Mouse (Mus musculus) WW6 (cell line): ENCODE data around the gene Gm10553.
"Not testable (repeated sequence)": the region's sequence is repeated elsewhere in the genome, so short reads cannot be mapped to it uniquely, and the experiment has no call there.

ENCODE experiments used
- DNase-seq: peaks from one replicate; pipeline ENCODE4 v3.0.0-alpha.2; 2013; ENCODE audit warnings: low read depth, low spot score

Gm10553 gene

GRCm38 (mm10) chr1:85099864-85100263, at the start of gene Gm10553:
TSS of gene Gm10553 (plus strand) at chr1:85100164.
- DNase-seq: not testable (repeated sequence)

- DNase-seq: not testable (repeated sequence)
These were observed 28.3 kb upstream of the Gm10553 start for GRCm38 (mm10) chr1:85071690-85072089.

DNA sequence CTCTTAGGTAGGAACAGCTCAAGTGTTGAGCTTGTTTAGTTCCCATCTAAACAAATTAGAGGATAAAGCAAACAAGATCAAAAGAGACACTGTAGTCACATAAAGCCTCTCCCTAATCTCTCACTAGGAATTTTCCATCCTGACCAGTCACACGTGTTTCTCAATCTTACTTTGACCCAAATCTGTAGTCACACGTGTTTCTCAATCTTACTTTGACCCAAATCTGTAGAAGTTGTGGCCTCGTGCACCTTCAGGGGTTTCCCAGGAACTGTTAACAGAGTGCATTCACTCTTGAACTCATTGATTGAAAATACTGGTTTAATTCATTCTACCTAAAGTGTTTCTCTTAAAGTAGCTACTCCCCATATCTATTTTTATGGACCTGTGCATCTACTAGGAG, 26.9 kb upstream of the Gm10553 start:
- DNase-seq: not testable (repeated sequence)

DNA sequence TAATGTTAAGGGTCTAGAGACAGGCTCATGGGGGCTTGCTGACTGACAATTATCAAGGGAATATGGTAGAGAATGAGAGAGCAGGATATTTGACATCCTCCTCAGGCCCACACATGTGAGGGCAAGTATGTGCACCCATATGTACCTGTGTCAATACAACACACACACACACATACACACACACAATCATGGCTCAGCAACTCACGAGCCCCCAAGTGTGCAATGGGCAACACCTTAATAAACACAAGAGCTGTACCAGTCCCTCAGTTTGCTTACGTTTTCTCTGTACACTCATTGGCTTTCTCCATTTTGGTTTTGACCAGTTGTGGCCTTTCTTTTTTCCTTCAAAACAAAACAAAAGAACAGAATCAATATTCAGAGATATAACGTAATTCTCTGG, 15.2 kb upstream of the Gm10553 start:
- not testable (repeated sequence) for DNase-seq

DNA sequence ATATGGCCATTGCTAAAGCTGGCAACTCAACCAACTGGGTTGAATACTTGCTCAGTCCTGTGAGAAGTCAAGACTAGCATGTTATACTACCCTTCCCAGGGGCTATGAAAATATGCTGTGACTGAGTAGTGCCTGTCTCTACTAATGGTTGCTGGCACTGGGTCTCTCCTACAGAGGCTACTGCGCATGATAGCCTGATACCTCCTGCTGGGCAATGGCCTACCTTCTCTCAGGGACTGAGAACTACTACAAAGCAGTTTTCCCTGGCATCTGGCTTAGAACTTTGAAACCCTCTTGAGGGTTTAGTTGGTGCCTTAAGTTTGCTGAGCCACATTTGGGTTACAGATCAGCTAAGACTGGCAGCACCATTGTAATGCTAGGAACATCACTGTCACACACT, 13.8 kb upstream of the Gm10553 start:
- not testable (repeated sequence) for DNase-seq

DNA sequence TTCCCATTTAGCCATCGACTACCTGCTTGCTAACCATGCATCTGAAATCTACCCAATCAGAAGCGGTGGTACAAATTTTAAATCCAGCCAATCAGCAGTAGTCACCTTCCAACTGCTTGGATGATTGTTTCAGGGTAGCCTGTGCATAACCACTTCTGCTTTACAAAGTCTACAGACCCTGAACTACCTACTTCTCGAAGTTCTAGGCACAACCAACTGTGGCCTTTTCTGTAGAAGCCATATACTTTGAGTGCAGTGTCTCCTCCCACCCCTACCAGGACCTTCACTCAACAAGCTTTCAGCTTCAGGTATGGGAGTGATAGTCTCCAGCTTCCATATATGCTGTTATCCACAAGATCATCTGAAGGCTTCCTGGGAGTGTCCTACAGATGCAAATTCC, 7.8 kb upstream of the Gm10553 start:
- not testable (repeated sequence) for DNase-seq

DNA sequence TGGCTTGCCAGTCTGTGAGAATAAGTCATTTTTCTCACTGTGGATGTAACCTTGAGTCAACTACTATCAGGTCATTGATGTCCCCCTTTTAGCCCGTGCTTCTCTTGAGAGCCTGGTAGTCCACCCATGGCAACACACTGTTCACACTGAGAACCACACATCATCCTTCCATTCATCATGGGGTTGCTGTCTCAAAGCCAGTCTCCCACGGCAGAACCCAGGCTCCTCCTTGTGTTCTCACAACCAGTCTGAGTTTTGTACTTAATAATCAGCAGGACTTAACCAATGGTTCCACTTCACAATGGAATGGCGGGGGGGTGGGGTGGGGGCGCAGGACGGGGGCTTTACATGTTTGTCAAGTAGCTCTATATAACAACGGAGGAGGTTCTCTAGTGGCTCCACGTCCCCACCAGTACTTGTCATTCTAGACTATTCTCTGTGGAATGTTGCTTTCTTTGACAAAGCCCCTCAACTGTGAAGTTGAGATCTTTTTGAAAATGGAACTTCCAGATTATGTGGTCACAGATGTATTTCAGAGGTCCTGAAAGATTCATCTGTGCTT, 6.9 kb upstream of the Gm10553 start:
- not testable (repeated sequence) for DNase-seq

- not testable (repeated sequence) for DNase-seq
These were observed 883 bp upstream of the Gm10553 start for GRCm38 (mm10) chr1:85099081-85099480.

- DNase-seq: not testable (repeated sequence)
These were observed 1.8 kb downstream of the Gm10553 start for GRCm38 (mm10) chr1:85101754-85102153.

DNA sequence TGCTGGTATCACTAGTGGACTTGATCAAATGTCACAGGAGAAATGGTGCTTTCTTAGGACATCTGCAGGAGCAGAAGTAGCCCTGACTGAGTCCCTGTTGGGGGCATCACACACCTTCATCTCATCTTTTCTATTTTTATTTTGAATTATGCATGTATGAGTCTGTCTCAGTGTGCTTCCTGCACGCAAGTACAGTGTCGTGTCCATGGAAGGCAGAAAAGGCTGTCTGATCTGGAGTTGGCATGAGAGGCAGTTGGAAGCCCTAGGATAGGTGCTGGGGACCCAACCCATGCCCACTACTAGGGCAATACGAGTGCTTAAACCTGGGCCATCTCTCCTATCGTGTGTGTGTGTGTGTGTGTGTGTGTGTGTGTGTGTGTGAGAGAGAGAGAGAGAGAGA, 5.4 kb downstream of the Gm10553 start:
- DNase-seq: not testable (repeated sequence)

DNA sequence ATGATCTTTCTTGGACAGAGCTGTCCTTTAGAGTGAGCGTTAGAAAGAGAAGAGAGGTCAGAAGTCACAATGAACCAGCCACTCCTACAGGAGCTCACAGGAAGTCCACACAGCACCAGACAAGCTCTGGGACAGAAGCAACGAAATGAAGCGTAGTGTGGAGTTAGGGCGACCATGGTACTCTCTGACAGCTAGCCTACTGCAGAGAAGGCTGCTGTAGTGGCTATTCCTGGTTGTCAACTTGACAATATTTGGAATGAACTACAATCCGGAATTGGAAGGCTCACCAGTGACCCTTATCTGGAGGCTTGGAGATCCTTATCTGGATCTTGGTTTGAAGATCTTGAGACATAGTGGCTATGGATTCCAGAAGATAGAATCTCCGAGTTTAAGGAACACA, 6.0 kb downstream of the Gm10553 start:
- DNase-seq: not testable (repeated sequence)

DNA sequence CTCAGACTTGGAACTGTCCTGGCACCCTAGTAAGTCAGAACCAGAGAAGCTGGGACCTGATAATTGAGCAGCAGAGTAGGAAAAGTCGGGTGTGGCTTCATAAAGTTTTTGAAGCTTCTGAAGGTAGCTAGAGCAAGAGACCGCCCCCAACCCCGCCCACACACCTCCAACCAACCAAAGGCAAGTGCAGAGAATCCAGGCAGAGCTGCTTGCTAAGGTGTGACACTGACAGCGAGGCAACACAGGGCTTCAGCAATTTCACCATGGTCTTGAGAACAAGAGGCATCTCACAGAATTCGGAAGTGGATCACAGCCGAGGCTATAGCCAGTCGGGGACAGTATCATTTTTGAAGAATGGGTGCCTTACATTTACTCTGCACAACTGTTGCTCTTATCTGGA, 9.8 kb downstream of the Gm10553 start, which contains the start of gene A530032D15Rik:
Gene A530032D15Rik, minus strand, starts transcription at position 101 of the 400 bp plus-strand sequence.
- DNase-seq: not testable (repeated sequence)

GRCm38 (mm10) chr1:85110876-85111275, 10.9 kb downstream of the Gm10553 start:
- not testable (repeated sequence) for DNase-seq

DNA sequence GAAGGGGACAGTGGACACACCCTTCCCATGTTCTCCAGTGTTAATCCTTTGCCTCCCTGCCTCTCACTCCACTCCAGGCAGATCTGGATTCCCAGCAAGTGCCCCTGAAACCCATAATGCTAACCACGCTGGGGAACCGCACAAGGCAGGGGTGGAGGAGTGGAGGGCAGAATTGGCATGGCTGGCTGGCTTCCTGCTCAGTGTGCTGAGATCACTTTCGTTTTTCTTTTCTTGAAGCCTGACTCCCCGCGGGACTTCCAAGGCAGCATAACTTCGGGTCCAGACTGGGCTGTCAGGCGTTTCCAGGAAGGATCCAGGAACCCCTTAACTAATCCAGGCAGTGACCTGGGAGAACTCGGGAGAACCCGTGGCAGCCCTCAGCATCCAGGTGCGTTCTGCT, 11.6 kb downstream of the Gm10553 start:
- DNase-seq: not testable (repeated sequence)

DNA sequence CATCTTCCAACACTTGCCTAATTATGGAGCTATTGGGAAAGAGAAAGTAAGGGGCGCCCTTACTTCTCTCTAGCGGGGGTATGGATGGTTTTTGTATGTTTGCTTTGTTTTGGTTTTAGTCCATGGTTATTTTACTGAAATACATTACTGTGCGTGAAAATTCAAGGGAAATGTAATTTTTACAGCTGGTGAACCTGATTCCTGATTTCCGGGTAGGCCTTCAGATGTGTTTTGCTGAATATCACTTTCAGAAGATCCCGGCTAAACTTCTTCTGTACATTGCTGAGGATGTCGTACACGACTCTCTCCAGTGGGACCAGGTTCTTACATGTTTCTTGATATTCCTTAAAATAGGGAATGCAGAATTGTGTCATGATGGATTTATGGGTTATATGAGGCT, 12.3 kb downstream of the Gm10553 start:
- not testable (repeated sequence) for DNase-seq

- not testable (repeated sequence) for DNase-seq
These were observed 12.9 kb downstream of the Gm10553 start for GRCm38 (mm10) chr1:85112889-85113288.

DNA sequence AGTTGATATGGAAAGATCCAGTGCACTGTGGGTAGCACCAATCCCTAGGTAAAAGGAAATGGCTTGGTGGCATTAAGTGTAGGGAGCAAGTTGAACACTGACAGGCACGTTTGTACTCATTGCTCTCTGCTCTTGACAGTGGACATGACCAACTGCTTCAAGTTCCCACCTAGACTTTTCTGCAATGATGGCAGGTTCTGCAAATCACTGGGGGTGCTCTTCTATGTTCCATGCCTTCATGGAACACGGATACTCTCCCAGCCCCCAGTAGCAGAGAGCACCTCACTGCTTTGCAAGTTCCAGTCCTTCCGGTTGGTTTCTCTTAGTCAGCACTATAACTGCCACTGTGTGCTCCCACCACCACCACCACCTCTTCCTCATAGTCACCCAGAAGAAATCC, 14.1 kb downstream of the Gm10553 start:
- not testable (repeated sequence) for DNase-seq

GRCm38 (mm10) chr1:85114666-85115402, 14.9 kb downstream of the Gm10553 start:
- not testable (repeated sequence) for DNase-seq

DNA sequence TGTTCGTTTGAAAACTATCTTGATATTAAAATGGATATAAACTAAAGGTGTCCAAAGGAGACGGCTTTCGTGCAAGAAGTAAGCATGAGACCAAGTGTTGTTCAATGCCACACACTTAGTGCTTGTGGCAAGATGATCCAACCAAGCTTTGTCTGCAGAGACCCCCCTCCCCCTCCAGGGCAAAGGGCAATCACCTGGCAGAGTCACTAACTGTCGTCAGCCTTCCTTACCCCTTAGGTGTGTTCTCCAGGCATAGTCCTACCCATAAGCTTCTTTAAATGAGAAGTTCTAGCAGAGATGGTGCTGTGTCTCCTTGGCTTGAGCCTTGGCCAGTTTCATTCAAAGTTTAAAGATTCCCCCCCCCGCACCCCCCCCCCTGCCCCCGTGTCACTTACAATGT, 17.6 kb downstream of the Gm10553 start:
- DNase-seq: not testable (repeated sequence)

DNA sequence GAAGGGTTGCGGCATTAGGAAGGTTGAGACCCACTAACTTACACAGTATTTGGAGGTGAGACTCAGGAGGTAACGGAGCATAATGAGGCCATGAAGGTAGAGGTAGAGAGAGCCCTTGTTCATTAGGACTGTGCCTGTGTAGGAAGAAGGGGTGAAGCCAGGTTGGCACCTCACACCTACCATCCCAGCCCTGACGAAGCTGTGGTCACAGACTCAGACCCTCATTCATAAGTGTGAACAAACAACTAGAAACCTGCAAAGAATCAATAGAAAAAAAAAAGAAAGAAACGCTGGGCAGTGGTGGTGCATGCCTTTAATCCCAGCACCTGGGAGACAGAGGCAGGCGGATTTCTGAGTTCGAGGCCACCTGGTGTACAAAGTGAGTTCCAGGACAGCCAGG, 18.4 kb downstream of the Gm10553 start:
- not testable (repeated sequence) for DNase-seq

DNA sequence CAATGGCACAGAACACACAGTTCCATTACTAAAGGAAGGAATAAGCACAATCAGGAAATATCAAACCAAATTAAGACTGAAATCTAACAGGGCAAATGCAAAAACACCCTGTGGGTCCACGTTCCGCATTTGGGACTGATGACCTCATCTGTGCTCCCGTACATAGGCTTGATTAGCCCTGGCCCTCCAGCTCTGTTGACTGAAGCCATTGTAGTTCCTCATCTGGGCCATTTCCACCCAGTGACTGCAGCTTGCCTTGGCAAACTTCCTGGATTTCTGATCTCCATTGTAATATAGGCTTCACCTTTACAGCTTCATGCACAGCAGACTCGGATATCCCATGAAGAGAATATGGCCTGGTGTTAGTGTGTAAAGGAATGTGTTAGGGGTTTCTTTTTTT, 21.9 kb downstream of the Gm10553 start:
- DNase-seq: not testable (repeated sequence)

- DNase-seq: not testable (repeated sequence)
These were observed 33.7 kb downstream of the Gm10553 start for GRCm38 (mm10) chr1:85133671-85134070.
